Mouse (Mus musculus) left cerebral cortex, adult 8-10 months (tissue): Measurements from ENCODE around the gene Tfap2b. TPM values are rescaled to one million over a fixed set of nuclear protein-coding genes. Genes with fewer than 3 reads are reported as not detected.

Source experiments
- DNase-seq, 2 experiments: peaks; one replicate each; pipeline ENCODE4 v3.0.0; 2022; ENCODE audit warnings: low spot score in 2 of 2
- total RNA-seq, 4 experiments: library from RNA; stranded (reverse); gene quantifications; 2 replicates each; pipeline ENCODE4 v1.2.4; 2022

Tfap2b gene
- total RNA-seq, 4 experiments from 2014 or later, result 0.72 to 2.2 (median 1.6) TPM

DNA sequence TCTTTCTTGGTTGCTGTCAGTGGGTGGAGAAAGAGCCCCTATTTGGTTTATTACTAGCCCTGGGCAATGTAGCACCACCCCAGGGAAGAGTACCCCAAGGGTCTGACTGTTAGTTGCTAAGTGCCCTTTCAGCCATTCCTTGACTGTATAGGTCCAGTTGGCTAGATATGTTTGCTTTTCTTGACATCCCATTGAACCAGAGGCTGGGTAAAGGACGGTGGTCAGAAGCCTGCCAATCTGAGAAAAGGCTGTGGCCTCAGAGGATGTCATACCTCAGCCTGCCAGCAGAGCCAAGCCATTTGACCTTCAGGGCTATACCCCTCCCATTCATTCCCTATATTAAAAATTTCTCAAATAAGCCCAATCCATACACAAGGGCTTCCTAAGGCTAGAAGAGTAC is 24.0 kb downstream of the Tfap2b start:
- DNase-seq, result no peak

GRCm38 (mm10) chr1:19233857-19234256 is 25.1 kb downstream of the Tfap2b start:
- DNase-seq, result no peak

- no peak for DNase-seq
Observed at GRCm38 (mm10) chr1:19234432-19235205, 25.9 kb downstream of the Tfap2b start.

DNA sequence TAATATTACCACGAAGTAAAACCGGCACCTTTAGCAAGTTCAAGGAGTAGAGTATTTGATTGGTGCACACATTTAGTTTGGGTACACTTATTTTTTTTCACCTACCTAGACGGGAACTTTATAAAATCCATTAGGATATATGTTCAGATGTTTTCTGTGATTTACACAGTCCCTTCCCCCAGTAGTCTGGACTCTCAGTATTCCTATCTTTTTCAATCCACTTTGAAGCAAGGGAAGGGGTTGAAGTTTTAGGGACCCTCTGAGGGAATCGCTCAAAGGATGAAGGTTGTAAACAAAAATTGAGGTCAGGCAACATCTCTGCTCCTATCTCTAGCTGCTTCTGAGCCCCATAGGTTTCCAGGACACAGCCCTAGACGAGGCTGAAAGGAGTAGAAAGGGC is 27.3 kb downstream of the Tfap2b start:
- no peak for DNase-seq

- no peak for DNase-seq
Observed at GRCm38 (mm10) chr1:19236591-19236990, 27.9 kb downstream of the Tfap2b start.

- DNase-seq, result no peak
Observed at GRCm38 (mm10) chr1:19237061-19237460, 28.3 kb downstream of the Tfap2b start.

DNA sequence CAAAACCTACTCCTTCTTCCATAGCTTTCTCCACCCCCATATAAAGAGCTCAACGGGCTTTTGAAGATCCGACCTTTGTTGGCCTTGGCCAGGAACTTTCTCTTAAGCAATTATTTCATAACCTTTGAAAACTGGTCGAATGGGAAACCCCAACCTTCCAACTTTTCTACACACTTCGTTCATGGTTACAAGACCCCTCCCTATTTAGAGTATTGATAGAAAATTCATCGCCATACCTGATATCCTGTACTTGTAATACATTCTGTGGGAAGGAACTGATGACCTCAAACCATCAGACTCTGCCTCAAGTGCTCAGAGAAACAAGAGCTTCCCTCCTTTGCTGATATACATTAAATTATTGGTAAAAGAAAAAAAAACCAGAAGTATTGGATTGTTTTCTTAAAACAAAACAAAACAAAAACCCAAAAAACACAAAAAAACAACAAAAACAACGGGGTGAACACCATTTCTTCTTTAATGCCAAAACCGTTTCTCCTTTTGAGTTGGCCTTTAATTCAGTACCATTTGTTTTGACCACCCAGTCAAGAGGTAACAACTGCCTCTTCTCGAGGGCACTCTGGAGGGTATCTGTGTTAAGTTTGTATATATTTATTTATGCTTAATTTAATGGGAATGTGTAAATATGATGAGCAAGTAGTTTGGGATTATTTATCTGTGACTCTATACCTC is 29.2 kb downstream of the Tfap2b start:
- no peak for DNase-seq

DNA sequence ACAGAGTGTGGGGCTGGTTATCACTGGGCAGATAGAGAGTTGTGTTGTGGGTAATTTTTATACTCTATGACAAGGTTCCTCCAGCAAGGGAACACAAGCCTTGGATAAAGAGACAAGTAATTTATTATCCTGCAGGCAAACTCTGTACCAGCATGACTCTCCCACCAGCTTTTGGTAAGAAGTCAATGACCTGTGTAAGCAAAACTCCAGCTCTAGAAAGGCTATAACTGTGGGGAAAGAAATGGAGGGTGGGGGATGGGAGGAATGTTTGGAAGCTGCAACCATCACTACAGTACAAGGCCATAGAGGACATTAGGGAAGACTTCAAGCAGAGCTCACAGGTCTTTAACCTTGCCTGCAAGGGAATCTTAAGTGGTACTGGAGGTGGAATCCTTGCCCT is 31.3 kb downstream of the Tfap2b start:
- DNase-seq, result no peak

- DNase-seq, result no peak
Observed at GRCm38 (mm10) chr1:19241316-19241715, 32.6 kb downstream of the Tfap2b start.

- DNase-seq, result no peak
Observed at GRCm38 (mm10) chr1:19242021-19242420, 33.3 kb downstream of the Tfap2b start.

GRCm38 (mm10) chr1:19245032-19245431 is 36.3 kb downstream of the Tfap2b start:
- DNase-seq, result no peak

- DNase-seq, result no peak
Observed at GRCm38 (mm10) chr1:19251286-19251685, 42.6 kb downstream of the Tfap2b start.

DNA sequence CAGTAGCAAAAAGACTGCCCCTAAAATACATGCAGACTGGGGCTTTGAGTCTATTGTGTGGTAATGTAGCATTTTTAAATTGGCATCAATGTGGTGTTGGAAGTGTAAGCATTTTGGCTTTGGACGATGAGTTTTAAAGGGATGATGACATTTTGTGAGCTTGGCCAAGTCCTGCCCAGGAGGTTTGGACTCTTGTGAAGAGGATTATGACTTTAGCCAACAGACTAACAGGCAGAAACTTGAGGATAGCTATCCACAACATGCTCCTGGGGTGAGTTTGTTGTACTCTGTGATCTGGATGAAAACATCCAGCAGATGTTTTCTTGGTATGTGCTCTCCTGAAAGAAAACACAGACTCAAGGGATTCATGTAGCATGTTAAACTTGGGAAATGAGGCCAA is 60.9 kb downstream of the Tfap2b start:
- DNase-seq, result no peak

Other genes with a start within 250 kb of the Tfap2b start
- 1 to 10 TPM; 1.2 to 2.3 (median 2.3) TPM for gene Tfap2d, start 105.9 kb upstream of the Tfap2b start, total RNA-seq